22 mouse cellular contexts compared by ENCODE assay signal in genomic region chr17:15737346-15737917, GRCm38 (mm10).
"Had no signal": no experiment of that assay in that cellular context is flagged by ENCODE, and none has a peak within 500 bp of the region (broad histone marks: within the 10 kb centered on the region; RNA-seq: fewer than 3 reads in every experiment).

No protein-coding gene starts in this region.

- DNase-seq: liver, postnatal 0 days; lung, adult 2 months; lung, postnatal 10 days; lung, postnatal 4 days; midbrain, embryonic 14.5 days; retina, postnatal 1 day; right cerebral cortex, adult 18-20 months; right cerebral cortex, postnatal 25 days; right cerebral cortex, postnatal 4 days; spleen, adult 18-20 months; thymus, adult 18-20 months; thymus, postnatal 25 days; thymus, postnatal 4 days had no signal

- H3K4me3 ChIP-seq: liver, embryonic 15.5 days; lung, embryonic 15.5 days; megakaryocyte, embryonic 14.5 days; midbrain, embryonic 10.5 days; midbrain, embryonic 12.5 days; myocyte; neural tube, embryonic 13.5 days; neural tube, embryonic 15.5 days had no signal

- H3K9ac ChIP-seq: liver, embryonic 15.5 days; liver, postnatal 0 days; lung, embryonic 15.5 days; midbrain, embryonic 12.5 days; neural tube, embryonic 13.5 days; neural tube, embryonic 15.5 days had no signal

- ATAC-seq: liver, postnatal 0 days; midbrain, embryonic 16.5 days had no signal

- H3K4me2 ChIP-seq: liver, embryonic 15.5 days; lung, embryonic 15.5 days; midbrain, embryonic 12.5 days; neural tube, embryonic 13.5 days; neural tube, embryonic 15.5 days had no signal

- H3K4me1 ChIP-seq: liver, embryonic 15.5 days; lung, embryonic 15.5 days; midbrain, embryonic 10.5 days; midbrain, embryonic 12.5 days; neural tube, embryonic 13.5 days; neural tube, embryonic 15.5 days had no signal

- H3K27me3 ChIP-seq: liver, embryonic 15.5 days; lung, embryonic 15.5 days; megakaryocyte, embryonic 14.5 days; midbrain, embryonic 12.5 days; neural tube, embryonic 13.5 days; neural tube, embryonic 15.5 days had no signal

- H3K9me3 ChIP-seq: liver, embryonic 15.5 days; lung, embryonic 15.5 days; megakaryocyte, embryonic 14.5 days; midbrain, embryonic 10.5 days; midbrain, embryonic 12.5 days; neural tube, embryonic 13.5 days; neural tube, embryonic 15.5 days had no signal

- H3K27ac ChIP-seq: liver, embryonic 15.5 days; lung, embryonic 15.5 days; midbrain, embryonic 10.5 days; midbrain, embryonic 12.5 days; neural tube, embryonic 13.5 days; neural tube, embryonic 15.5 days had no signal
